Mouse (Mus musculus): ENCODE measurements at regions not wholly inside any gene's neighbourhood (a gene's known extent, or its start where the extent isn't known, plus 50 kb on each side); places are given as distances from the start of the nearest gene placed in this dataset.

DNA sequence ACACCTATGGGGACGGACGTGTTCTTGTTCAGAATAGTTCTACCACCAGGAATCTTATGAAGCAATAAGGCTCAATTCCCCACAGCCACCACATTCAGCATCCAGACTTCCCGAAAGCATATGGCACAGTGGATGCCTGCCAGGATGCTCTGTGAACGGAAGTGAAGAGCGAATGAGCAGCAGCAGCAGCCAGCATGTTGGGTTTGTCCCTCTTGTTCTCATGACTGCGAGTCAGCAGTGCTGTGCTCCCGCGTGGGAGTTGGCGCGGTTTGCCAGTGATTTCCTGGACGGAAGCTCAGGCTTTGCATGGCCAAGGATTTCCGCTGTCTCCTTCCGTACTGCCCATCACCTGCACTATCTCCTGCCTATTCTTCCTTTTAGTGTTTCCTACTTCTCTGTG lies 471.8 kb upstream of the Kif2a start:
- Histone ChIP-seq H3K4me1 (no peaks in the 10 kb centered on the region; the same call in 1 of the 2 replicates), H3K9me3 (replicated peaks) (no peaks in the 10 kb centered on the region), H3K4me2 (replicated peaks) (no peak overlapping the region), H3K36me3 (no peaks in the 10 kb centered on the region), H3K27ac (replicated peaks) (no peak overlapping the region), H3K27me3 (0 out of 2 replicates have a peak, but pooled peaks cover 4% of the 10 kb centered on the region), H3K9ac (no peak overlapping the region), H3K4me3 (replicated peaks) (no peak overlapping the region)
- WGBS, result 58% methylated on average over 13 of the region's 13 CpGs
- ATAC-seq (ENCODE audit: insufficient number of reproducible peaks, low FRiP score, low TSS enrichment, low read depth), result no peak

DNA sequence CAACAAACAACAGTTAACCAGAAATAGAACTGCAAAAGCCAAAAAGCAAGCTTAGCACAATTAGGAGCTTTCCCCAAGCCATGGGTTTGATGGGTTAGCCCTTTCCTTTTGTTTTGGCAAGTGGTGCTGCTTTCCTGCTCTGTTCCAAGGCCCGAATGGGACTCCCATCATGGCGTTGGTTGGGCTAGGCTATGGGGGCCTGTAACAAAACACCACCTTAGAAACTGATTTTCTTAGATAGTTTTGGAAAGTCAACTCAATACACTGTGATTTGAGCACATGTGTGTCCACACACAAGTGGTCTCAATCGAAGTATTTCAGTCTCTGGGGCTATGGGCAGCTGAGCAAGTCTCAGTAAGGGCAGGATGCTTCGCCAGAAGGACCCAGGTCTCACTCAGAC lies 470.5 kb upstream of the Kif2a start:
- H3K4me1 ChIP-seq, result peaks cover 10% of the 10 kb centered on the region; the same call in 1 of the 2 replicates
- H3K4me3 ChIP-seq (replicated peaks), result no peak overlapping the region
- 0 out of 2 replicates have a peak, but pooled peaks cover 4% of the 10 kb centered on the region for H3K27me3 ChIP-seq
- no peaks in the 10 kb centered on the region for H3K9me3 ChIP-seq (replicated peaks)
- H3K4me2 ChIP-seq (replicated peaks), result no peak overlapping the region
- no peak overlapping the region for H3K9ac ChIP-seq
- no peak overlapping the region for H3K27ac ChIP-seq (replicated peaks)
- H3K36me3 ChIP-seq, result no peaks in the 10 kb centered on the region
- no peak for ATAC-seq (ENCODE audit: insufficient number of reproducible peaks, low FRiP score, low TSS enrichment, low read depth)
- 74% methylated on average over 4 of the region's 4 CpGs for WGBS

DNA sequence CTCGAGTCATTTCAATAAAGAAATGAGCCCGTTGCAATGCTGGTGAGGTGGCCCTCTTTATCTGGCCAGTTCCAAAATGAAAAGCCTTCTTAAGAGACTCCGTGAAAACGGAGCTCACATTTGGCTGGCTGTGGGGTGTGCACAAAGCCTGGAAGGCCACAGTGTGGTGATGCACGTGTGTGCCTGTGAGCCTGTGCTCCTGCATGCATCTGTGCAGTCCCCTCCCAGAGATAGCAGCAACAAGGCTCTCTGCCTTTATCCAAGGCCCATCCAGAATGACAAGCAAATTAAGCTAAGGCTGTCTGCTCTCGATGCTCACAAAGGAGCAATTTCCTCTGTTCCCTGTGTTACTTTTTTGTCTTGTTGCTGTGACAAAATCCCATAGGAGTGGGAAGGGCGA lies 469.5 kb upstream of the Kif2a start:
- Histone ChIP-seq H3K4me1 (peaks cover 10% of the 10 kb centered on the region; the same call in 1 of the 2 replicates), H3K27me3 (0 out of 2 replicates have a peak, but pooled peaks cover 4% of the 10 kb centered on the region), H3K27ac (replicated peaks) (no peak overlapping the region), H3K9ac (no peak overlapping the region), H3K36me3 (no peaks in the 10 kb centered on the region), H3K4me3 (replicated peaks) (no peak overlapping the region), H3K9me3 (replicated peaks) (no peaks in the 10 kb centered on the region), H3K4me2 (replicated peaks) (no peak overlapping the region)
- ATAC-seq (ENCODE audit: insufficient number of reproducible peaks, low FRiP score, low TSS enrichment, low read depth), result peak; percentile 34; the same call in 1 of the 2 replicates
- WGBS, result 69% methylated on average over 7 of the region's 7 CpGs

DNA sequence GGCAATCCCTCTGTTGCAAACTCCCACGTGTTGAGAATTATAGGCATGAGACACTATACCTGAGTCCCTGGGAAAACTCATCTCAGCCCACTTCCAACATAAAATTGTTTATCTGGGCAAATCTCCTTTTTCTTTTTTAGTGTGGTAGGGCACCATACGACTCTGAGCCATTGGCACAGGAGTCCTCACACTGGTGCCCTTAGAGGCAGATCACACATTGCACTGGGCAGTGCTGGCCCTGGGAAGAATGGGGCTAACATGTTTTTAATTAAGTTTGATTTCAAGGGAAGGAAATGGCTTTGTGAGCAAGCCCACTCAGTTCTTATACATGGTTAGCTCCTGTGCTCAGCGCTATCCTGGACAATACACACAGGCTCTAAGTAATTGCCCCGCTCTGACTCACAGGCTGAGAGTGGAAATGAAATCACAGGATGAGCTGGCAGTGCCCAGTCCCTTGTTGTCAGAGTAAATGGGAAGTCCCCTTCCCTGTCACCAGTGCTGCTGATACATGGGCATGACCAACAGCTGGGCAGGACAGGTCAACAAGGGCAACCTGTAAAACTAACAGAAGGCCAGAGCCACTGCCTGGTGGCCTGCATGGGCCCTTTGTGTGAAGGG lies 463.6 kb upstream of the Kif2a start:
- Histone ChIP-seq H3K4me2 (replicated peaks) (no peak overlapping the region), H3K36me3 (no peaks in the 10 kb centered on the region), H3K4me1 (peaks cover 21% of the 10 kb centered on the region), H3K9me3 (replicated peaks) (no peaks in the 10 kb centered on the region), H3K27me3 (no peaks in the 10 kb centered on the region), H3K9ac (no peak overlapping the region), H3K4me3 (replicated peaks) (no peak overlapping the region), H3K27ac (replicated peaks) (no peak overlapping the region)
- WGBS, result 64% methylated on average over 4 of the region's 4 CpGs
- no peak for ATAC-seq (ENCODE audit: insufficient number of reproducible peaks, low FRiP score, low TSS enrichment, low read depth)

DNA sequence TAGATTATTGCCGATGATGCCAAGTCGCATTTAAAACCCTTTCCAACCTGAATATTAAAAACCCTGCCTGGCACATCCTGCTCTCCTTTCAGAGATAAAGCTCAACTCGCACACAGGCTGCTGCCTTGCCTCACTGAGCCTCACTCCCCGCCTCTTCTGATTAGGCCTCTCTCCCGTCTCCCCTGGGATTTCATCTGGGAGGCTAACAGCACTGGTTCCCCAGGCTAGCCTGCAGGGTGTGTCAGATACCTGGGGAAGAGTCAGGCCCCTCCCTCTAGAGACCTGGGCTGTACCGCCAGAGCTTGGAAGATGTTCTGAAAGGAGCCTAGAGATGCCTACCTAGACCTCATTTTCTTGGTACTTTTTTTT lies 462.7 kb upstream of the Kif2a start:
- peak; percentile 43; the same call in 1 of the 2 replicates for ATAC-seq (ENCODE audit: insufficient number of reproducible peaks, low FRiP score, low TSS enrichment, low read depth)
- H3K9ac ChIP-seq, result no peak overlapping the region
- peaks cover 21% of the 10 kb centered on the region for H3K4me1 ChIP-seq
- no peak overlapping the region for H3K4me2 ChIP-seq (replicated peaks)
- 39% methylated on average over 6 of the region's 6 CpGs for WGBS
- no peaks in the 10 kb centered on the region for H3K9me3 ChIP-seq (replicated peaks)
- H3K36me3 ChIP-seq, result no peaks in the 10 kb centered on the region
- no peak overlapping the region for H3K27ac ChIP-seq (replicated peaks)
- H3K4me3 ChIP-seq (replicated peaks), result no peak overlapping the region
- H3K27me3 ChIP-seq, result no peaks in the 10 kb centered on the region

DNA sequence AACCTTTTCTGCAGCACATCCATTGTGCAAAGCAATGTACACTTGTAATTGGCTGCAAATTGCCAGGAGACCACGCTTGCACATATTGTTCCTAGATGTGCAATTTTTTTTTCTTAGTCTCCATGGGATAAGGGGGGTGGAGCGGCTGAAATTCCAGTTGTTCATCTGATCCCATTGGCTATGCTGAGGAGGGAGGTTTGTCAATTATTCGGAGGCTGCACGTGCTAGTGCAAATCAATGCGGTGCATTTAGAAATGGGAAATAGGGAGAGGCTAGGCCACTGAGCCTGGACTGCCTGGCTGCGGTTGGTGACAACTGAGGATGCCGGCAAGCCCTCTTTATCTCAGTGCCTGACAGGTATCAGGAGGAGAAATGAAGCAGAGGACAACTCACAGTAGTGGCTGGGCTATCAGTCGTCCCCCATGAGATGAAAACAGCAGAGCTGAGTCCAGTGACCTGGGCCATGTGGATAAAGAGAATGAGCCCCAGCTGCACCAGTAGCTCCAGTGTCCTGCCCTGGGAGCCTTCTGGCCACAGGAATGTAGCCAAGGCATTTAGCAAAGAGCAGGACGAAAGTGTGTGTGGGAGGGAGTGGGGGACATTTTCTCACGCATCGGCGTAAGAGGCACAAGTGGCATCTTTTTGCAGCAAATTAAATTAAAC lies 462.2 kb upstream of the Kif2a start:
- Histone ChIP-seq H3K4me3 (replicated peaks) (no peak overlapping the region), H3K9ac (no peak overlapping the region), H3K27ac (replicated peaks) (no peak overlapping the region), H3K4me1 (peaks cover 21% of the 10 kb centered on the region), H3K27me3 (no peaks in the 10 kb centered on the region), H3K4me2 (replicated peaks) (no peak overlapping the region), H3K36me3 (no peaks in the 10 kb centered on the region), H3K9me3 (replicated peaks) (no peaks in the 10 kb centered on the region)
- ATAC-seq (ENCODE audit: insufficient number of reproducible peaks, low FRiP score, low TSS enrichment, low read depth), result no peak
- 41% methylated on average over 12 of the region's 12 CpGs for WGBS

DNA sequence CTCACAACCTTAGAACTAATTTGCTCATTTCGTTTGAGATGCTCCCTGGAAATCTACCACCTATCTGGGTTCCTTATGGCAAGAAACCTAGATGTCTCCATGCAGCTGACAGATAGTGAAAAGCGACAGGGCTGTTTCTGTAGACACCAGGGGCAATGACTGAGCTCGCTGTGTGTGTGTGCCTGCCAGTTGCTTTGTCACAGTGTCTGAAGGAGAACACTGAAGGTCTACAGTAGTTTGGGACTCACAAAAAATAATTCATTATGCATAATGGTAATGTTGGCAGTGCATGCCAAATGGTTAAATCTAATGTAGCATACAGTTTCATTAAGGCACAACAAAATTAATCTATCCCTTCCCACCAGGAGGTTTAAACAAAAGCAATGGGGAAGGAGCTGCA lies 453.2 kb upstream of the Kif2a start:
- Histone ChIP-seq H3K4me1 (peaks cover 8% of the 10 kb centered on the region), H3K4me2 (replicated peaks) (no peak overlapping the region), H3K4me3 (replicated peaks) (no peak overlapping the region), H3K27ac (replicated peaks) (no peak overlapping the region), H3K27me3 (no peaks in the 10 kb centered on the region), H3K9ac (no peak overlapping the region), H3K36me3 (no peaks in the 10 kb centered on the region), H3K9me3 (replicated peaks) (no peaks in the 10 kb centered on the region)
- 75% methylated on average over 3 of the region's 3 CpGs for whole genome bisulfite sequencing
- no peak for ATAC-seq (ENCODE audit: insufficient number of reproducible peaks, low FRiP score, low TSS enrichment, low read depth)

DNA sequence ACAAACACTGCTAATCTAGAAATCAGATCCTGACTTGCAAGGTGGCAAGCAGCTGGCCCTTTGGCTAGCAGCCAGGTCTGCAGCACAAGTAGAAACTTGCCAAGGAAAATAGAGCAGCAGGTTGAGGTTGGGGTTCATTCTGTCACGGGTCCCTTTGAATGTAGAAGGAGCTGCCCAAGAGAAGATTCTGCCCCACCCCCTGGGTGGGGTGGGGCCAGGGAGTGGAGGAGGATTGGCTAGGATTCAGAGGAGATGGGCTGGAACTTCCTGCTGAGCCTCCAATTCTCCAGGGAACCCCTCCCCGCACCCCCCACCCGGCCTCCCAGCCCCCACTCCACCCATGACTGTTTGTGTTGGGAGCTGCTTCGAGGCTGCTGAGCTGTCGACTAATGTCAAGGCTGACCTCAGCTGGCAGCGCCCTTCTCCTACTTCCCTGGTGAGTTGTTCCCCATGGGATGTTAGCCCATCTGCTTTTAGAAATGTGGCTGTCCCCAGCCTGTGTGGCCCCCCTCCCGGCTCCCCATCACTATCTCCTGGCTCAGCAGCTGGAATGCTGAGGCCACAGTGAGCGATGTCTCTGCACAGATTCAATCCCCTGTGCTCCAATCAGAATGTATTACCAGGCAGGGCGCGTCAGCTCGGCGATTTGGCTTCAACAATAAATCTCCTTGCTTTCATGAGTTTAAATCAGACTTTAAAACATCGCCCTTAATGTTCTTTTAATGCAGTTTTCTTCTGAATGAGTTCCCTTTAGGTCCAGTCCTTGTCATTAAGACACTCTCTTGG lies 447.8 kb upstream of the Kif2a start:
- peak; percentile 87 for ATAC-seq (ENCODE audit: insufficient number of reproducible peaks, low FRiP score, low TSS enrichment, low read depth)
- peaks cover 17% of the 10 kb centered on the region for H3K4me1 ChIP-seq
- H3K27me3 ChIP-seq, result no peaks in the 10 kb centered on the region
- H3K9ac ChIP-seq, result no peak overlapping the region; the same call in 1 of the 2 replicates
- H3K27ac ChIP-seq (replicated peaks), result peak overlapping the region; percentile 48; the same call in 1 of the 2 replicates
- no peaks in the 10 kb centered on the region for H3K9me3 ChIP-seq (replicated peaks)
- WGBS, result 2% methylated on average over 13 of the region's 13 CpGs
- peak overlapping the region; percentile 35 for H3K4me3 ChIP-seq (replicated peaks)
- H3K4me2 ChIP-seq (replicated peaks), result peak overlapping the region; percentile 59
- no peaks in the 10 kb centered on the region for H3K36me3 ChIP-seq

DNA sequence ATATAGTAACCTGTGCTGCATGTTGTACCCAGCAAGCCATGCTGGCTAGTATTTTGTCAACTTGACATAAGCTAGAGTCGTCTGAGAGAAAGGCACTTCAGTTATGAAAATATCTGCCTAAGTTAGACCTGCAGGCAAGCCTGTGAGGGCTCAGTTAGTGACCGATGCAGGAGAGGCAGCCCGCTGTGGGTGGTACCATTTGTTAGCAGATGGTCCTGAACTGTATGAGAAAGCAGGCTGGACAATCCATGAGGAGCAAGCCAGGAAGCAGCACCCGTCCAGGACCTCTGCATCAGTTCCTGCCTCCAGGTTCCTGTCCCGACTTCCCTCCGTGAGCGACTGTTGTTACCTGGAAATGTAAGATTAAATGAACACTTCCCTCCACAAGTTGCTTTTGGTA lies 440.9 kb upstream of the Kif2a start:
- peaks cover 2% of the 10 kb centered on the region; the same call in 1 of the 2 replicates for H3K27me3 ChIP-seq
- 81% methylated on average over 7 of the region's 7 CpGs for WGBS
- H3K4me2 ChIP-seq (replicated peaks), result no peak overlapping the region
- no peaks in the 10 kb centered on the region for H3K36me3 ChIP-seq
- no peak overlapping the region for H3K4me3 ChIP-seq (replicated peaks)
- H3K27ac ChIP-seq (replicated peaks), result no peak overlapping the region
- H3K4me1 ChIP-seq, result no peaks in the 10 kb centered on the region
- ATAC-seq (ENCODE audit: insufficient number of reproducible peaks, low FRiP score, low TSS enrichment, low read depth), result no peak
- no peaks in the 10 kb centered on the region for H3K9me3 ChIP-seq (replicated peaks)
- H3K9ac ChIP-seq, result no peak overlapping the region

DNA sequence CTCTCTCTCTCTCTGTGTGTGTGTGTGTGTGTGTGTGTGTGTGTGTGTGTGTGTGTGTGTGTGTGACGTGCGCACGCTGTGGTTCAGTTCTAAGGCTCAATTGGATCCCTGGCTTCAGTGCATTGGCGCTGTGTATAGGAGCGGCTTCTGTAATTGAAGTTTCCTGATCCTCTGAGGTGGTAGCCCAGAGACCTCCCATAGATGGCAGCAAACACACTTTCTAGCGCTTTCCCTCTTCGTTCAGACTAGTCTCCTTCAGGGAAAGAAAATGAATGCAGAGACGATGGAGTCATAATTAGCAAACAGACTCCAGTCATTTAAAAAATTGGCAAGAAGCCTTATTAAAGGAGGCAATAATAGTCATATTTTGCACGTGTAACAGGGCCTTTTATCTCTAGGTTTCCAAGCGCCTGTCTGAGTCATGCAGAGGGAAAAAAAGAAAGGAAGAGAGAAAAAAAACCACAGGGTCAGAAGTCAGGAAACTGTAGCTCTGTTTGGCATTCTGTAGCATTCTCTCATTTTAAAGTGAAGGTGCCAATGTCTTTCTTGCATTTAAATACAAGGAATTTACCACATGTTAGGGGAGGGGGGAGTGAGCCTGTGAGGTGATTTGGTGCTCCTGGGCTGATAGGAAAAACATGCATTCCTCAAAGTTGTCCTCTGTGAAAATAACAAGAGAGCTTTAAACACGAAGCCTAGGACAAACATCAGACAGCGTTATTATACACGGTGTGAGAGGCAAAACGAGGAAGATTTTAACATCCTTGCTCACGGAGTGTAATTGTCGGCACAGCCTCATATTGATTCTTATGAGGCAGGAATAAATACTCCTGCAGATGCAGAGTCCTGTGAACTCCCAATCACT lies 439.4 kb upstream of the Kif2a start:
- Histone ChIP-seq H3K4me3 (replicated peaks) (no peak overlapping the region), H3K4me1 (no peaks in the 10 kb centered on the region), H3K27me3 (peaks cover 2% of the 10 kb centered on the region; the same call in 1 of the 2 replicates), H3K9ac (no peak overlapping the region), H3K4me2 (replicated peaks) (no peak overlapping the region; the same call in 1 of the 2 replicates), H3K36me3 (no peaks in the 10 kb centered on the region), H3K27ac (replicated peaks) (no peak overlapping the region), H3K9me3 (replicated peaks) (no peaks in the 10 kb centered on the region)
- WGBS, result 15% methylated on average over 16 of the region's 16 CpGs
- ATAC-seq (ENCODE audit: insufficient number of reproducible peaks, low FRiP score, low TSS enrichment, low read depth), result no peak
